Comparison of ENCODE assay signal across 16 mouse cellular contexts in genomic region chr2:136118006-136118405, GRCm38 (mm10).
"Had no signal": no experiment of that assay in that cellular context is flagged by ENCODE, and none has a peak within 500 bp of the region (broad histone marks: within the 10 kb centered on the region; RNA-seq: fewer than 3 reads in every experiment).

No protein-coding gene starts in this region.

- DNase-seq: right cerebral cortex, adult 18-20 months; right cerebral cortex, postnatal 14 days; right cerebral cortex, postnatal 25 days; right cerebral cortex, postnatal 4 days; spleen, adult 18-20 months; thymus, adult 18-20 months; thymus, adult 2 months; thymus, postnatal 14 days; thymus, postnatal 25 days; thymus, postnatal 36 days; thymus, postnatal 4 days had no signal

- H3K4me1 ChIP-seq: stomach, embryonic 15.5 days had no signal

- H3K27ac ChIP-seq: neural tube, embryonic 12.5 days; neural tube, embryonic 13.5 days; neural tube, embryonic 15.5 days; stomach, embryonic 15.5 days; stomach, postnatal 0 days had no signal

- H3K4me3 ChIP-seq: neural tube, embryonic 12.5 days; neural tube, embryonic 13.5 days; neural tube, embryonic 15.5 days; stomach, embryonic 15.5 days had no signal
